Mouse (Mus musculus) adrenal gland, postnatal 36 days (tissue): ENCODE measurements around the gene Gm30083. TPM values are rescaled to one million over a fixed set of nuclear protein-coding genes. Genes with fewer than 3 reads are reported as not detected.

ENCODE experiments used
- DNase-seq, 2 experiments: peaks; one replicate each; pipeline ENCODE4 v3.0.0; 2021; ENCODE audit warnings: mixed read lengths in 1 of 2
- long read RNA-seq, 2 experiments: library from polyadenylated mRNA; stranded (forward); transcript quantifications; one replicate each; pipeline ENCODE4 v2.0.0; 2021; ENCODE audit warnings: borderline sequencing depth in 2 of 2
- total RNA-seq, 2 experiments: library from RNA; stranded (reverse); gene quantifications; 2 replicates each; pipeline ENCODE4 v1.2.3; 2021

Gene Gm30083
- not detected for total RNA-seq
- long read RNA-seq, experiment 1, result 0 reads
- long read RNA-seq, experiment 2, result 0 reads

- no peak for DNase-seq
These were observed at the start of gene Gm30083 for GRCm38 (mm10) chr14:34015063-34015462. Gene Gm30083, minus strand, starts transcription at chr14:34015182.

GRCm38 (mm10) chr14:34052516-34052915 is 37.5 kb upstream of the Gm30083 start, which contains the start of gene Antxrl:
Gene Antxrl, plus strand, starts transcription at chr14:34052707.
- DNase-seq, result no peak

GRCm38 (mm10) chr14:34050101-34050779 is 35.3 kb upstream of the Gm30083 start:
- no peak for DNase-seq

GRCm38 (mm10) chr14:34043341-34043740 is 28.4 kb upstream of the Gm30083 start:
- no peak for DNase-seq

GRCm38 (mm10) chr14:34041241-34041640 is 26.3 kb upstream of the Gm30083 start:
- peak in 1 of 2 experiments; percentile 6 for DNase-seq

- DNase-seq, result peak; percentile 23 to 41
These were observed 19.0 kb upstream of the Gm30083 start for GRCm38 (mm10) chr14:34033841-34034610.

- DNase-seq, result no peak
These were observed 11.7 kb upstream of the Gm30083 start for GRCm38 (mm10) chr14:34026710-34027109.

- no peak for DNase-seq
These were observed 2.0 kb upstream of the Gm30083 start for GRCm38 (mm10) chr14:34016938-34017337.

GRCm38 (mm10) chr14:34016381-34016780 is 1.4 kb upstream of the Gm30083 start, which contains the start of gene Gm5460:
Gene Gm5460, plus strand, starts transcription at chr14:34016758.
- DNase-seq, result no peak

GRCm38 (mm10) chr14:34002358-34002757 is 12.6 kb downstream of the Gm30083 start:
- no peak for DNase-seq

GRCm38 (mm10) chr14:34001445-34001844 is 13.5 kb downstream of the Gm30083 start:
- no peak for DNase-seq

GRCm38 (mm10) chr14:34000076-34000475 is 14.9 kb downstream of the Gm30083 start:
- DNase-seq, result no peak

- DNase-seq, result no peak
These were observed 17.6 kb downstream of the Gm30083 start for GRCm38 (mm10) chr14:33997427-33997826.

GRCm38 (mm10) chr14:33993521-33994289 is 21.3 kb downstream of the Gm30083 start:
- DNase-seq, result no peak

GRCm38 (mm10) chr14:33993051-33993450 is 21.9 kb downstream of the Gm30083 start:
- DNase-seq, result no peak

- DNase-seq, result no peak
These were observed 23.0 kb downstream of the Gm30083 start for GRCm38 (mm10) chr14:33991971-33992370.

GRCm38 (mm10) chr14:33989201-33989600 is 25.8 kb downstream of the Gm30083 start:
- DNase-seq, result no peak

GRCm38 (mm10) chr14:33978604-33979059 is 36.4 kb downstream of the Gm30083 start, which contains the start of gene Zfp488:
Gene Zfp488, minus strand, starts transcription at chr14:33978764.
- DNase-seq, result no peak

GRCm38 (mm10) chr14:33977748-33978147 is 37.2 kb downstream of the Gm30083 start:
- DNase-seq, result no peak

GRCm38 (mm10) chr14:33974752-33975151 is 40.2 kb downstream of the Gm30083 start:
- no peak for DNase-seq

GRCm38 (mm10) chr14:33972679-33973078 is 42.3 kb downstream of the Gm30083 start:
- peak; percentile 15 to 17 for DNase-seq

GRCm38 (mm10) chr14:33965675-33966074 is 49.3 kb downstream of the Gm30083 start:
- DNase-seq, result no peak
